Mouse (Mus musculus) spleen, adult 2 months (tissue): ENCODE data around the gene Prps2. TPM values are rescaled to one million over a fixed set of nuclear protein-coding genes. Genes with fewer than 3 reads are reported as not detected.
A peak's percentile ranks its signal among the peaks of the same experiment; 100 is the strongest.

Source experiments
- DNase-seq, 2 experiments: peaks; one replicate each; pipeline versions ENCODE4 v3.0.0 to v3.0.0-alpha.2; 2012 to 2021; ENCODE audit warnings: low spot score in 2 of 2, low read depth in 1 of 2
- H3K27ac ChIP-seq: fragments of 200-500 bp; 2 replicates; pipeline ENCODE4 v1.5.1; 2012; ENCODE audit warnings: low read length, inconsistent platforms; ENCODE audit not compliant: insufficient read depth
- H3K27me3 ChIP-seq: fragments of 200-500 bp; 2 replicates; pipeline ENCODE4 v1.6.1; 2012; ENCODE audit warnings: mild to moderate bottlenecking, moderate library complexity, low read length, inconsistent platforms; ENCODE audit not compliant: control insufficient read depth, insufficient read depth
- H3K36me3 ChIP-seq: fragments of 200-500 bp; 2 replicates; pipeline ENCODE4 v1.6.1; 2012; ENCODE audit warnings: mild to moderate bottlenecking, low read length, inconsistent platforms; ENCODE audit not compliant: control insufficient read depth, insufficient read depth
- H3K4me1 ChIP-seq: fragments of 200-500 bp; 2 replicates; pipeline ENCODE4 v1.6.1; 2011; ENCODE audit warnings: inconsistent platforms; ENCODE audit not compliant: control insufficient read depth, insufficient read depth, insufficient read length
- H3K4me3 ChIP-seq: fragments of 200-500 bp; 2 replicates; pipeline ENCODE4 v1.5.1; 2011; ENCODE audit warnings: mild to moderate bottlenecking, inconsistent platforms; ENCODE audit not compliant: insufficient read depth, insufficient read length; ENCODE audit errors: extremely low read depth
- CTCF ChIP-seq: fragments of 200-500 bp; IDR thresholded peaks from 2 replicates; pipeline ENCODE4 v1.5.1; 2011; ENCODE audit warnings: mild to moderate bottlenecking, inconsistent platforms; ENCODE audit not compliant: insufficient read depth, insufficient read length, insufficient replicate concordance; ENCODE audit errors: extremely low read depth
- POLR2A ChIP-seq: fragments of 200-500 bp; IDR thresholded peaks from 2 replicates; pipeline ENCODE4 v1.6.1; 2011; ENCODE audit warnings: low read depth, low read length, inconsistent platforms
- WGBS: fragments of 180-500 bp; shearing (Covaris S2); methylation state at CpG from one replicate; pipeline ENCODE4 v1.1.7; 2018; 5-methylcytosine and 5-hydroxymethylcytosine counted together
- polyA plus RNA-seq: library from polyadenylated mRNA; depleted of rRNA; stranded (reverse); fragments of >200 nt; gene quantifications from 2 replicates; pipeline ENCODE4 v1.2.3, GENCODE M21; 2012

Gene Prps2
- polyA plus RNA-seq, 1 experiment = 19.7 TPM

GRCm38 (mm10) chrX:167359704-167360103 is 22.8 kb downstream of the Prps2 start:
- no peak for TF ChIP-seq POLR2A
- Histone ChIP-seq H3K27me3 (no peaks in the 10 kb centered on the region), H3K36me3 (no peaks in the 10 kb centered on the region; the same call in 1 of the 2 replicates), H3K4me1 (peaks cover 2% of the 10 kb centered on the region; the same call in 1 of the 2 replicates), H3K27ac (peak overlapping the region; percentile 62), H3K4me3 (no peak overlapping the region)
- WGBS = 45% methylated on average over 7 of the region's 7 CpGs
- DNase-seq = no peak

GRCm38 (mm10) chrX:167357415-167357814 is 25.1 kb downstream of the Prps2 start:
- DNase-seq = peak in 1 of 2 experiments; percentile 26
- H3K27me3 ChIP-seq = no peaks in the 10 kb centered on the region
- no peaks in the 10 kb centered on the region; the same call in 1 of the 2 replicates for H3K36me3 ChIP-seq
- WGBS = 47% methylated on average over 2 of the region's 2 CpGs
- no peak for TF ChIP-seq CTCF
- TF ChIP-seq POLR2A = no peak
- no peak overlapping the region for H3K27ac ChIP-seq
- H3K4me1 ChIP-seq = peaks cover 2% of the 10 kb centered on the region; the same call in 1 of the 2 replicates
- H3K4me3 ChIP-seq = no peak overlapping the region

GRCm38 (mm10) chrX:167355965-167356364 is 26.6 kb downstream of the Prps2 start:
- Histone ChIP-seq H3K36me3 (no peaks in the 10 kb centered on the region), H3K27me3 (no peaks in the 10 kb centered on the region), H3K27ac (no peak overlapping the region), H3K4me1 (peaks cover 2% of the 10 kb centered on the region; the same call in 1 of the 2 replicates), H3K4me3 (no peak overlapping the region)
- no peak for DNase-seq
- TF ChIP-seq POLR2A (no peak), CTCF (no peak)
- 61% methylated on average over 3 of the region's 3 CpGs for WGBS

- H3K36me3 ChIP-seq = peaks cover 4% of the 10 kb centered on the region; the same call in 1 of the 2 replicates
- no peaks in the 10 kb centered on the region; the same call in 1 of the 2 replicates for H3K4me1 ChIP-seq
- no peak for TF ChIP-seq CTCF
- no peak for TF ChIP-seq POLR2A
- H3K27ac ChIP-seq = no peak overlapping the region
- no peak for DNase-seq
- 70% methylated on average over 2 of the region's 2 CpGs for WGBS
- H3K27me3 ChIP-seq = no peaks in the 10 kb centered on the region
- no peak overlapping the region for H3K4me3 ChIP-seq
Observed at GRCm38 (mm10) chrX:167353617-167354016, 28.9 kb downstream of the Prps2 start.

- H3K4me1 ChIP-seq = peaks cover 3% of the 10 kb centered on the region; the same call in 1 of the 2 replicates
- no peaks in the 10 kb centered on the region for H3K27me3 ChIP-seq
- TF ChIP-seq CTCF (no peak), POLR2A (no peak)
- H3K4me3 ChIP-seq = no peak overlapping the region
- 72% methylated on average over 1 of the region's 1 CpGs for WGBS
- no peak for DNase-seq
- no peak overlapping the region for H3K27ac ChIP-seq
- peaks cover 4% of the 10 kb centered on the region; the same call in 1 of the 2 replicates for H3K36me3 ChIP-seq
Observed at GRCm38 (mm10) chrX:167346440-167346839, 36.1 kb downstream of the Prps2 start.

- no peak for DNase-seq
- Histone ChIP-seq H3K4me1 (peaks cover 3% of the 10 kb centered on the region; the same call in 1 of the 2 replicates), H3K36me3 (no peaks in the 10 kb centered on the region; the same call in 1 of the 2 replicates), H3K27ac (no peak overlapping the region), H3K4me3 (no peak overlapping the region), H3K27me3 (no peaks in the 10 kb centered on the region)
- WGBS = 93% methylated on average over 1 of the region's 1 CpGs
- TF ChIP-seq CTCF = no peak
- TF ChIP-seq POLR2A = no peak
Observed at GRCm38 (mm10) chrX:167344356-167344755, 38.2 kb downstream of the Prps2 start.

- no peak for DNase-seq
- Histone ChIP-seq H3K27me3 (no peaks in the 10 kb centered on the region), H3K27ac (no peak overlapping the region)
Observed at GRCm38 (mm10) chrX:167341811-167342210, 40.7 kb downstream of the Prps2 start.

More at GRCm38 (mm10) chrX:167341811-167342210, 40.7 kb downstream of the Prps2 start:
- H3K36me3 ChIP-seq = no peaks in the 10 kb centered on the region
- H3K4me1 ChIP-seq = peaks cover 7% of the 10 kb centered on the region
- H3K4me3 ChIP-seq = no peak overlapping the region
- TF ChIP-seq POLR2A (no peak), CTCF (no peak)
- WGBS = 69% methylated on average over 3 of the region's 3 CpGs
